Mouse (Mus musculus) ovary, adult 18-20 months (tissue): ENCODE data around the gene Strn3.
A peak's percentile ranks its signal among the peaks of the same experiment; 100 is the strongest.
"Not testable (repeated sequence)": the region's sequence is repeated elsewhere in the genome, so short reads cannot be mapped to it uniquely, and the experiment has no call there.

ENCODE experiments used
- DNase-seq: peaks from one replicate; pipeline ENCODE4 v3.0.0; 2022; ENCODE audit warnings: low spot score, mixed read lengths

Gene Strn3

GRCm38 (mm10) chr12:51612361-51612760 lies 79.3 kb downstream of the Strn3 start:
- no peak for DNase-seq

- no peak for DNase-seq
Observed at GRCm38 (mm10) chr12:51606138-51606537, 85.6 kb downstream of the Strn3 start.

DNA sequence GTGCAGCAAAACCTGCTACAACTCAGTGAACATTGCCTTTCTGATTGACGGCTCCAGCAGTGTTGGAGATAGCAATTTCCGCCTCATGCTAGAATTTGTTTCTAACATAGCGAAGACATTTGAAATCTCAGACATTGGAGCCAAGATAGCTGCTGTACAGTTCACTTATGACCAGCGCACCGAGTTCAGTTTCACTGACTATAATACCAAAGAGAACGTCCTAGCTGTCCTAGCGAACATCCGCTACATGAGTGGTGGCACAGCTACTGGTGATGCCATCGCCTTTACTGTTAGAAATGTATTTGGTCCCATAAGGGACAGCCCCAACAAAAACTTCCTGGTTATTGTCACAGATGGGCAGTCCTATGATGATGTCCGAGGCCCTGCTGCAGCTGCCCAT lies 88.4 kb downstream of the Strn3 start:
- no peak for DNase-seq

DNA sequence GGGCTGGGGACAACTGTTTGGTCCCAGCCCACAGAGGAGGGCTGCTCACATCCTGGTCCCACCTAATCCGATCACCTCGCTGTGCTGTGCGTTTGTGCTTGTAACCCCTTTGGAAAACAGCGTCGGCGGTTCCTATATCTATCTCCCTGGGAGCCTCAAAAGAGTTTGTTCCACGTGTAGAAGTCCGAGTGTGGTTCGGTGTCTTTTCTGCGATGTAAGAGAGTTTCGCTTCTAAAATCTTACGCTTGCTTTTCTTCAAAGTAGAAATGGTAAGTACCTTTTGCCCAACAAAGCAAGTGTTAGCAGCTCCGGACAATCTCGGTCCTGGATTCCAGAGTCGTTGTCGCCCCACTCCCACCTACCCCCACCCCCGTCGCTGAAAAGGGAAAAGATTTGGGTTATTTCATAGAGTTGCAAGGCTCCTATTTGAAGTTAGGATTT lies 97.6 kb downstream of the Strn3 start:
- DNase-seq = no peak

DNA sequence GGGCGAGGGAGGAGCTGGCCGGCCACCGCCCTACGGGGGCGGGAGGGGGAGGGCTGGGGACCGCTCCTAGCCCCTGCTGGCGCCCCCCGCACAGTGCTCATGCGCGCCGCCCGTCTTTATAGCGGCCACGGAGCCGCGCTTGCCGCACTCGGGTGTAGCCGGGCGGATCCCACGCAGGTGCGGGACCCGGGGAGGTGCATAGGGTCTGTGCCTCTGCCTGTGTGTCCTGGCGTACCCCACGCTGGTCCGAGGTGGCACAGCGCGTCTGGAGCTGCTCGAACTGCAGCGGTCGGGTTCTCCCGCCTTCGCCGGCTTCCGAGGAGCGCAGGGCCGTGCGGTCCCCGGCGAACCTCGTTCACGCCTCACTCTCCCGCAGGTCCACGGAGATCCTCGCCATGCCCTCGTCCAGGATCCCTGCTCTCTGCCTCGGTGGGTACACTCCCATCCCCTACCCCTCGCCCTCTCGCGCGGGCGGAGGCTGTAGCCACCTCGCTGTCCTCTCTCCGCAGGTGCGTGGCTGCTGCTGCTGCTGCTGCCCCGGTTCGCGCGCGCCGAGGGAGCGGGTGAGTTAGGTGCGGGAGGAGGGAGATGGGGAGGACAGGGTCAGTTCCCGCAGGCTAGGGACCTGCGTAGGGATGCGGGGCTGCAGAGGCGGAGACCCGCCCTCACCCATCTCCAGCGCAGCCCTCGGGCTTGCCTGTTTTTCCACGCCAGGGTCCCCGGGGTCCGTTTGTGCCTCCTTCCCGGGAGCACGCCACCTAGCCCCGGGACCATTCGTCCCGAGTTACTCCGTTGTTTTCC lies 98.3 kb downstream of the Strn3 start, which contains the start of gene Coch:
TSS of gene Coch (plus strand) at position 113 of the 801 bp plus-strand sequence.
- DNase-seq = no peak

DNA sequence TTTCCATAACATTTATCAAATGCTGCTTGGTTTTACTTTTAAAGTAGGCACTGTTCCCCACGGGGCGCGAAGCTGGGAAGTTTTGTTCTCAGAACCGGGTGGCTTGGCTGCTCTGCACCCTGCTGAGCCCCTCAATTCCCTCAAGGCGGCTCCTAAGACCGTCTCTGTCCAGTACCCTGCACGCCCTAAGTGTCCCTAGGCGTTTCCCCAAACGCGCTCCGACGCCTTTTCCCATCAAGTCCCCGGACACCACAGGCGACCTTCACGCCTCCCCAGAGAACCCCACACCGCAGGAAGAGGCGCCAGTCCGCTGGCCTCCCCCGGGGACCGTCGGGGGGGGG lies 98.8 kb downstream of the Strn3 start:
- peak; percentile 24 for DNase-seq

DNA sequence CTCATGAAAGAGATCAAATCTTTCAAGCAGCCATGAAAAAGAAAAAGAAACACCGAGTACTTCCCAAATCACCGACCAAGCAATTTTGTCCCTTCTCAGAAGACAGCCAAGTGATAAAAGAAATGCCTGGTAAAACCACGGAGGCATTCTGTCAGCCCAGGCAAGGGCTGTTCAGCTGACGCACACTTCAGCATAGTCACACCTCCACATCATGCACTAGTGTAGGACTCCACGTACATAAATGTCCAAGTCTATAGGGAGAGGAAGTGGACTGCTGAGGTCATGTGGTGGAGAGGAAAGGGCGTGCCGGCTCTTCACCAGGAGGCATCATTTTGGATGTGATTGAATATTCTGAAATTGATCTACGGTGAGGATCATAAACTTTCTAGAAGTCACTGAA lies 99.8 kb downstream of the Strn3 start:
- no peak for DNase-seq

- DNase-seq = no peak
Observed at GRCm38 (mm10) chr12:51589263-51589662, 102.4 kb downstream of the Strn3 start.

- DNase-seq = not testable (repeated sequence)
Observed at GRCm38 (mm10) chr12:51577816-51578215, 113.9 kb downstream of the Strn3 start.

DNA sequence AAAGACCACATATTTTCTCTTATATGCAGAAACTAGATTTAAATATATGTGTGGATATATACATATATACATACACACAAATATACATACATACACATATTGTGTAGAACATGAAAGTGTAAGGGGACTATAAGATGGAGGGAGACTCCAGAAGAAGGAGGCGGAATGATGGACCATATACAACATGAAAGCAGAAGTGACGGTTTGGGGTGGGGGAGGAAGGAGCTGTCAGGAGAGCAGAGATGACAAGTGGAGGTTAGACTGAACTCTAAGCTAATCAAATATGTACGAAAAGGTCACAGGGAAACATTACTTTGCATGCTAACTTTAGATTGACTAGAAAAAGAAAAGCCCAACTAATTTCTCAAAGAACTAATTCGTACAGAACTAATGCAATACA lies 119.0 kb downstream of the Strn3 start:
- DNase-seq = no peak

DNA sequence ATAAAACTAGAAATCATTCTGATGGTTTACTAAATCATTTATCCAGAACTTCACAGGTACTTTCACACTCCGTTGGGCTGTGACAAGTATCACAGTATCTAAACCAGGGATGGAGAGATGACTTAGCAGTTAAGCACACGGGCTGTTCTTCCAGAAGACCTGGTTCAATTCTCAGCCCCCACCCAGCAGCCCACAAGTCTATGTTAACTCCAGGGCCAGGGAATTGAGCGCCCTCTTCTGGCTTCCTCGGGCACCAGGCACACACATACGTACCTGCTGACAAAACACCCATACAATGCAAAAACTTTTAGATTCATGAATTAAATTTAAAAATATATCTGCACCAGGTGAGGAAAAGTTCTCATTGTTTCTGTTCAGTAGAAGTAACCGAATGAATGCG lies 121.8 kb downstream of the Strn3 start:
- DNase-seq = no peak

- no peak for DNase-seq
Observed at GRCm38 (mm10) chr12:51569472-51569871, 122.2 kb downstream of the Strn3 start.

DNA sequence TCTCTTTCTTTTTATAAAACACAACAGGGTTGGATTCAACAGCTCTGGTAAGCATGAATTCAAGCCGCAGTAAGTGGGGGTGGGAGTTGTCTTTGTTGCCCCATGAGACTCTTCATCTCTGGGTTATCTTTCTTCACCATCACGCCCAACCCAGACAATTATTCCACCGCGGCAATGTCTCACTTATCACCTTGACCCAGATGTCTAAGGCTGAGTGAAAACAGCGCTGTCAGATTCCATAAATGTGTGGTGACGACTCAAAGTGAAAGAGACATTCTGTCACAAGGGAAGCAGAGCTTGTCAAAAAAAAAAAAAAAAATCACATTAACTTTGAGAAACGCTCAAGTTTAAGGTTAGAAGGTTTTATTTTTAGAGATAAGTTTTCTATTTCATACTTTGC lies 124.5 kb downstream of the Strn3 start:
- DNase-seq = no peak

- DNase-seq = no peak
Observed at GRCm38 (mm10) chr12:51561416-51561815, 130.3 kb downstream of the Strn3 start.
